In the genomic region with DNA sequence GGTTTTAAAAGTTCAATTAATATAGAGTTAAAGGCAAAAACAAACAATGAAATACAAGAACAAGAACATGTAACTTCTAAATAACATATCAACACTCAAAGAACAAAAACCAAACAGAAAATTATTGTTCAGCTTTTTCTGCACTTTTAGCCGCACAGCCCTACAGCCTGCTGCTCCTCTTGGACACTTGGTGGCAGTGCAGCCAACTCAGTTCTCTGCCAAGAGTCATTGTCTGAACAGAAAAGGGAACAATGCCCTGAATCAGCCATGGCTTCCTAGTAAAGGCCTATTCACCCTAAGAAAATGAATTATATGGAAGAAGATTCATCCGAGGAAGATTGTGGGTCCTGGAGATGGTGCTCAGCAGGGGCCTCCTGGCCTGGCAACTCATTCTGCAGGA, we compare ENCODE assay signal across 31 mouse cellular contexts. TPM values are rescaled to one million over a fixed set of nuclear protein-coding genes. Genes with fewer than 3 reads are reported as not detected.
DNase-seq lines count a peak whose midpoint lies in the region; ATAC-seq and TF ChIP-seq lines count a peak whose summit lies in the region.
"Not testable (repeated sequence)": the region's sequence is repeated elsewhere in the genome, so short reads cannot be mapped to it uniquely, and the experiment has no call there.
"Had no signal": no experiment of that assay in that cellular context is flagged by ENCODE, and none has a peak within 500 bp of the region (broad histone marks: within the 10 kb centered on the region; RNA-seq: fewer than 3 reads in every experiment).

No protein-coding gene starts in this region.

- TF ChIP-seq CTCF in brain, embryonic 14.5 days (IDR thresholded peaks at IDR 0.05; ENCODE audit: borderline replicate concordance, extremely low read depth, insufficient read depth, insufficient read length): peak; percentile 8; the same call in 1 of the 2 replicates
- TF ChIP-seq CTCF in forebrain, postnatal 0 days (IDR thresholded peaks at IDR 0.05; ENCODE audit: low read depth): peak; percentile 16; the same call in 1 of the 2 replicates
- peak; percentile 12; the same call in 1 of the 2 replicates for TF ChIP-seq CTCF in left cerebral cortex, adult 2 months (IDR thresholded peaks at IDR 0.05)
- TF ChIP-seq CTCF in midbrain, postnatal 0 days (IDR thresholded peaks at IDR 0.05): peak; percentile 51

- H3K9ac ChIP-seq in forebrain, postnatal 0 days; intestine, embryonic 14.5 days (ENCODE audit: low read length); midbrain, postnatal 0 days (replicated peaks; ENCODE audit: low read length, poor library complexity, severe bottlenecking): not testable (repeated sequence)

- not testable (repeated sequence) for H3K36me3 ChIP-seq in forebrain, postnatal 0 days (ENCODE audit: insufficient read depth); intestine, embryonic 14.5 days (ENCODE audit: control insufficient read depth, insufficient read depth, low read length); midbrain, postnatal 0 days (ENCODE audit: insufficient read depth, low read length)

- TF ChIP-seq POLR2A in brain, embryonic 14.5 days (IDR thresholded peaks at IDR 0.05; ENCODE audit: borderline replicate concordance, extremely low read depth, insufficient read depth, insufficient read length, poor library complexity, severe bottlenecking): not testable (repeated sequence)

- not testable (repeated sequence) for H3K27ac ChIP-seq in forebrain, postnatal 0 days (ENCODE audit: low read depth, low read length); intestine, embryonic 14.5 days (ENCODE audit: low read depth); left cerebral cortex, adult 2 months; midbrain, postnatal 0 days (ENCODE audit: low read depth, low read length)

- H3K27me3 ChIP-seq in forebrain, postnatal 0 days (ENCODE audit: insufficient read depth, low read length); intestine, embryonic 14.5 days (replicated peaks; ENCODE audit: control insufficient read depth, insufficient read depth, low read length); midbrain, postnatal 0 days (ENCODE audit: insufficient read depth, low read length): not testable (repeated sequence)

- H3K4me2 ChIP-seq in forebrain, postnatal 0 days (ENCODE audit: low read depth); intestine, embryonic 14.5 days (ENCODE audit: low read length); midbrain, postnatal 0 days (ENCODE audit: low read depth, low read length, poor library complexity, severe bottlenecking): not testable (repeated sequence)

- 67% methylated on average over 2 of the region's 2 CpGs for WGBS in forebrain, postnatal 0 days
- WGBS in intestine, embryonic 14.5 days: 74% methylated on average over 2 of the region's 2 CpGs
- 63% methylated on average over 2 of the region's 2 CpGs for WGBS in midbrain, postnatal 0 days

- intact Hi-C loops in left cerebral cortex, adult 2 months (cut with DNase I): not testable (repeated sequence)

- not testable (repeated sequence) for H3K4me1 ChIP-seq in forebrain, postnatal 0 days (ENCODE audit: insufficient read depth); intestine, embryonic 14.5 days (replicated peaks; ENCODE audit: control insufficient read depth, insufficient read depth, low read length); midbrain, postnatal 0 days (ENCODE audit: insufficient read depth, low read length)

- DNase-seq in 416B (ENCODE audit: low read depth): peak; percentile 31
- DNase-seq in brain, embryonic 14.5 days (ENCODE audit: low read depth): peak; percentile 28
- DNase-seq in embryo, embryonic 10 days (ENCODE audit: low spot score): peak; percentile 15
- not testable (repeated sequence) for DNase-seq in forebrain, postnatal 0 days; left cerebral cortex, adult 2 months (ENCODE audit: extremely low spot score in 1 of 2, low spot score in 2 of 2)
- peak; percentile 41 for DNase-seq in intestine, embryonic 14.5 days (ENCODE audit: low spot score)
- DNase-seq in midbrain, postnatal 0 days (ENCODE audit: low spot score): peak; percentile 52

- not testable (repeated sequence) for H3K9me3 ChIP-seq in forebrain, postnatal 0 days (ENCODE audit: low read length); intestine, embryonic 14.5 days (ENCODE audit: control insufficient read depth, low read length); midbrain, postnatal 0 days (ENCODE audit: low read length)

- H3K4me3 ChIP-seq in forebrain, postnatal 0 days (ENCODE audit: low read depth, low read length); intestine, embryonic 14.5 days (ENCODE audit: low read depth, low read length); left cerebral cortex, adult 2 months; midbrain, postnatal 0 days (ENCODE audit: low read depth, low read length): not testable (repeated sequence)

- not testable (repeated sequence) for ATAC-seq in forebrain, postnatal 0 days; intestine, embryonic 14.5 days (replicated peaks; ENCODE audit: low FRiP score, low TSS enrichment, low read depth); midbrain, postnatal 0 days (ENCODE audit: low FRiP score)

RNA-seq across cellular contexts. Expression of gene 4930572O03Rik, which starts 4.5 kb away (rescaled TPM):
- not detected in 2 replicates for polyA plus RNA-seq in brain, embryonic 14.5 days (2012; rRNA removed)
- total RNA-seq in forebrain, postnatal 0 days (2014; rRNA removed): not detected in 2 replicates
- not detected in 2 replicates for polyA plus RNA-seq in forebrain, postnatal 0 days (2015; fragmentation: Nextera tagmentation; extraction: Ambion mirVana)
- not detected in 2 replicates for polyA plus RNA-seq in intestine, embryonic 14.5 days (2014; fragmentation: Nextera tagmentation; extraction: Ambion mirVana)
- not detected for total RNA-seq in left cerebral cortex, adult 2 months (2021)
- total RNA-seq in midbrain, postnatal 0 days (2014; rRNA removed): not detected in 2 replicates
- polyA plus RNA-seq in midbrain, postnatal 0 days (2015; fragmentation: Nextera tagmentation; extraction: Ambion mirVana): not detected in 2 replicates
- total RNA-seq: adrenal gland, adult 8-10 months; adrenal gland, postnatal 4 days; ES-E14; gastrocnemius, postnatal 10 days; heart, postnatal 25 days; layer of hippocampus, adult 8-10 months; layer of hippocampus, postnatal 25 days; left cerebral cortex, postnatal 4 days; neutrophil, adult 5-6 weeks had no signal
- polyA plus RNA-seq: activated CD4-positive, CD25-positive, alpha-beta regulatory T cell, adult 4 months; CD4-positive, CD25-positive, alpha-beta regulatory T cell, adult 4 months; embryonic facial prominence, embryonic 13.5 days; erythroblast, embryonic 14.5 days; forebrain, embryonic 11.5 days; gonadal fat pad, adult 2 months; heart, embryonic 14.5 days; hindbrain, embryonic 11.5 days; kidney, embryonic 14.5 days; limb, embryonic 15.5 days; liver, embryonic 13.5 days; midbrain, embryonic 15.5 days; neural tube, embryonic 11.5 days; stomach, embryonic 15.5 days; urinary bladder, adult 2 months had no signal

RNA-seq across cellular contexts. Expression of gene Speer4d, which starts 33.5 kb away (rescaled TPM):
- polyA plus RNA-seq in brain, embryonic 14.5 days (2012; rRNA removed): not detected in 2 replicates
- not detected in 2 replicates for total RNA-seq in forebrain, postnatal 0 days (2014; rRNA removed)
- polyA plus RNA-seq in forebrain, postnatal 0 days (2015; fragmentation: Nextera tagmentation; extraction: Ambion mirVana): not detected in 2 replicates
- polyA plus RNA-seq in intestine, embryonic 14.5 days (2014; fragmentation: Nextera tagmentation; extraction: Ambion mirVana): not detected in 2 replicates
- not detected for total RNA-seq in left cerebral cortex, adult 2 months (2021)
- not detected in 2 replicates for total RNA-seq in midbrain, postnatal 0 days (2014; rRNA removed)
- not detected in 2 replicates for polyA plus RNA-seq in midbrain, postnatal 0 days (2015; fragmentation: Nextera tagmentation; extraction: Ambion mirVana)
- total RNA-seq: adrenal gland, adult 8-10 months; adrenal gland, postnatal 4 days; ES-E14; gastrocnemius, postnatal 10 days; heart, postnatal 25 days; layer of hippocampus, adult 8-10 months; layer of hippocampus, postnatal 25 days; left cerebral cortex, postnatal 4 days; neutrophil, adult 5-6 weeks had no signal
- polyA plus RNA-seq: activated CD4-positive, CD25-positive, alpha-beta regulatory T cell, adult 4 months; CD4-positive, CD25-positive, alpha-beta regulatory T cell, adult 4 months; embryonic facial prominence, embryonic 13.5 days; erythroblast, embryonic 14.5 days; forebrain, embryonic 11.5 days; gonadal fat pad, adult 2 months; heart, embryonic 14.5 days; hindbrain, embryonic 11.5 days; kidney, embryonic 14.5 days; limb, embryonic 15.5 days; liver, embryonic 13.5 days; midbrain, embryonic 15.5 days; neural tube, embryonic 11.5 days; stomach, embryonic 15.5 days; urinary bladder, adult 2 months had no signal
